1 mouse cellular context compared by ENCODE assay signal in genomic region chr17:32349851-32350381, GRCm38 (mm10).
TF ChIP-seq lines count a peak whose summit lies in the region.

No protein-coding gene starts in this region.

TF ChIP-seq in CH12.LX, 34 proteins besides CTCF, POLR2A, EP300 and RAD21 (continued from another document):
- no peak for TF ChIP-seq PAX5 (IDR thresholded peaks at IDR 0.05; ENCODE audit: low read length)
- peak; percentile 30; the same call in 1 of the 2 replicates for TF ChIP-seq MAZ (IDR thresholded peaks at IDR 0.05; ENCODE audit: low read depth, low read length)
- TF ChIP-seq UBTF (IDR thresholded peaks at IDR 0.05; ENCODE audit: low read depth, low read length), result 0 out of 2 replicates have a peak, but pooled peaks have one; percentile 26
- TF ChIP-seq CHD1 (IDR thresholded peaks at IDR 0.05; ENCODE audit: low read depth, low read length), result peak; percentile 31; the same call in 1 of the 2 replicates
- TF ChIP-seq RCOR1 (conservative IDR thresholded peaks at IDR 0.05; ENCODE audit: low read depth, low read length), result no peak
- no peak for TF ChIP-seq ELF1 (IDR thresholded peaks at IDR 0.05; ENCODE audit: low read depth, low read length)
- TF ChIP-seq BHLHE40 (IDR thresholded peaks at IDR 0.05; ENCODE audit: low read depth, low read length), result no peak
- TF ChIP-seq MYC (IDR thresholded peaks at IDR 0.05; ENCODE audit: low read depth, low read length), result no peak
- no peak for TF ChIP-seq TCF12 (IDR thresholded peaks at IDR 0.05; ENCODE audit: low read depth, low read length)
- TF ChIP-seq CHD2 (IDR thresholded peaks at IDR 0.05; ENCODE audit: low read length), result no peak
- TF ChIP-seq HCFC1 (IDR thresholded peaks at IDR 0.05; ENCODE audit: low read depth, low read length), result no peak
- peak; percentile 30; the same call in 1 of the 2 replicates for TF ChIP-seq MAX (IDR thresholded peaks at IDR 0.05; ENCODE audit: low read length)
- TF ChIP-seq USF1 (IDR thresholded peaks at IDR 0.05; ENCODE audit: low read depth, low read length), result no peak
- no peak for TF ChIP-seq JUN (IDR thresholded peaks at IDR 0.05; ENCODE audit: insufficient read depth, low read depth, low read length)
- no peak for TF ChIP-seq SMC3 (IDR thresholded peaks at IDR 0.05; ENCODE audit: low read depth, low read length)
- TF ChIP-seq GABPA (IDR thresholded peaks at IDR 0.05; ENCODE audit: insufficient replicate concordance, low read depth, low read length), result no peak
- TF ChIP-seq ZMIZ1 (IDR thresholded peaks at IDR 0.05; ENCODE audit: low read depth, low read length), result no peak
